Mouse (Mus musculus) frontal cortex, postnatal 25 days (tissue): ENCODE measurements around the gene Ttll11.

Source experiments
- DNase-seq, 2 experiments: peaks; one replicate each; pipeline ENCODE4 v3.0.0; 2022; ENCODE audit warnings: low spot score in 2 of 2

The Ttll11 gene

DNA sequence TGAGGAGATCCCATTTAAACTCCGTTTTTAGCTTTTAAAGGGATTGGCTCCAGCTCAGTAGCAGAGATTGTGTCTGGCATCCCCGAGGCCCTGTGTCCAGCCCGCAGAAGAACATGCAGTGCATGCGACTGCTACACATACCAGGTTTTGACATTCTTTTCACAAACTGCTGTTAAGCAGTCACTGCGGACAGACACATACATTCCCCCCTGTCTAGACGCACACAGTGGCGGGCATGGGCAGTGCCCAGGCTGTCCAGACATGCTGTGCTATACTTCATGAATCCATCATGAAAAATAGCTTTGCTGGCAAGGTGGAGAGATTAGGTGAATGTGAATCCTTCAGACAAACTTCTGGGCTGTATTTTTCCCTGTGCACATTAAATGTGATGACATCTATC lies 154.6 kb downstream of the Ttll11 start:
- DNase-seq = no peak

DNA sequence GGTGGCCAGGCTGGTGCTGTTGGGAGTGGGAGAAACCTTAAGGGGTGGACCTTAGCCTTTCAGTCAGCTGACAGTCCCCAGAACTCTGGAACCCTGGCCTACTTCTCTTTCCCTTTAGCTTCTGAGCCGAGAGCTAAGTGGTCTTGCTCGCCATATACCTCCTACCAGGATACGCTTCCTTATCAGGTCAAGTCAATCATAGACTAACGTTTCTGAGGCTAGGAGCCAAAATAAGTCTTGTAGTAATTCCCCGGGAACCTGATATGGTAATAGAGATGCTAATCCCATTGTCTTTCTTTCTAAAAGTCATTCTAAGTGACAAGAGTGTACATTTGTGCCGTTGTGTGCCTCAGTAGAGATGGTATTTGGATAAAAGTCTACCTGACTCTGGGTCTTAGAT lies 156.1 kb downstream of the Ttll11 start:
- DNase-seq = no peak

DNA sequence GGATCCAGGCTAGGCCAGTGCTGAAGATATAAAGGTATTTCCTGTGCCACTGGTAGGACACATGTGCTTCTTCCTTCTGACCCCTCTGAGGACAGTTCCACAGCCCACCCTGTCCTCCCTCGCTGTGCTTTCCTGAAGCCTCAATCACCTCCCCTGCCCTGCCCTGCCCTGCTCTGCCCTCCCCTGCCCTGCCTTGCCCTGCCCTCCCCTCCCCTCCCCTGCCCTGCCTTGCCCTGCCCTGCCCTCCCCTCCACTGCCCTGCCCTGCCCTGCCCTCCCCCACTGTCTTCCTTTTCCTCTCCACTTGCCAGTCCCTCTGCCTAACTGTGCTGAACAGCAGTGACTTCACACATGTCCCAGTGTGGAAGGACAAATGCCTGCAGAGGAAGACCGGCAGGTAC lies 160.8 kb downstream of the Ttll11 start:
- DNase-seq = no peak

DNA sequence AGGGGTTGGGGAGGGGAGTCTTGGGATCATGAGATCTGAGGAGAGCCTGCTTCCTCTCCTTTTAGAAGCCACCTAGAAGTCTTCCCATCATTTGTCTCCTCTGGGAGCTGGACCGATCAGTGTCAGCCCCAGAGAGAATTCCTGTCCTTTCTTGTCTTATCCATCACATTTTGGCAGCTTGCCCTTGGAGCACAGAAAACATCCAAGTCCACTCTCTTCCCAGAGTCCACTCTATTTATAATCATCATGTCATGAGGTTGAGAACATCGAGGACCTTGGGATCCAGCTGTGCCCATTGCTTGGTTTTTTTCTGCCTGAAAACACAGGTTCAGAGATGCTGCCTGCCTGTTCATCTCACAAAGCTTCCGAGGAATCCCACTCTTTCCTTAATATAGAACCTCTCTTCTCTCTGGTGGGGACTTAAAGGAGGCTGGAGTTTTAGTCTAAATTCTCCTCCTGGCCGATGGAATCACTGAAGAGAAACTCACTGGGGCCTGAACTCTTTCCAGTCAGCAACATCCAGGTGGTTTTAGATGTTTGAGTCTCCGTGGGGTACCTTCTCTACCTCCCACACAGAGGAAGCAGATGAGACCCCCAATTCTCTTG lies 163.6 kb downstream of the Ttll11 start:
- no peak for DNase-seq

DNA sequence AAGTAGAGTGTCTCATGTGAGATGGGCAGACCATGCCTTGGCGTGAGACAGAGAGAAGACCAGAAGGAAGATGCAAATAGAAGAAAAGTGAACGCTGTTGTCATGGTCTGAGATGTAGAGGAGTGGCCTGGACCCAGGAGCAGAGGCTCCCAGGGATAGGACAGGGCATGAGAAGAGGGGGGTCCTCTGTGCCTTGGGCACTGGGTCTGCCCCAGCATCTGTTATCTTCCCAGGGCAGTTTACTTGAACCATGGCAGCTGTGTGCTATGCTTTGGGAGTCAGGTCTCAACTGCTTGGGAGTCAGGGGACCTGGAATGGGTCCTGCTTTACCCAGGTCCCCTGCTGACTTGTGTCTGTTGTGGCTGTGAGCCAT lies 167.2 kb downstream of the Ttll11 start:
- no peak for DNase-seq

DNA sequence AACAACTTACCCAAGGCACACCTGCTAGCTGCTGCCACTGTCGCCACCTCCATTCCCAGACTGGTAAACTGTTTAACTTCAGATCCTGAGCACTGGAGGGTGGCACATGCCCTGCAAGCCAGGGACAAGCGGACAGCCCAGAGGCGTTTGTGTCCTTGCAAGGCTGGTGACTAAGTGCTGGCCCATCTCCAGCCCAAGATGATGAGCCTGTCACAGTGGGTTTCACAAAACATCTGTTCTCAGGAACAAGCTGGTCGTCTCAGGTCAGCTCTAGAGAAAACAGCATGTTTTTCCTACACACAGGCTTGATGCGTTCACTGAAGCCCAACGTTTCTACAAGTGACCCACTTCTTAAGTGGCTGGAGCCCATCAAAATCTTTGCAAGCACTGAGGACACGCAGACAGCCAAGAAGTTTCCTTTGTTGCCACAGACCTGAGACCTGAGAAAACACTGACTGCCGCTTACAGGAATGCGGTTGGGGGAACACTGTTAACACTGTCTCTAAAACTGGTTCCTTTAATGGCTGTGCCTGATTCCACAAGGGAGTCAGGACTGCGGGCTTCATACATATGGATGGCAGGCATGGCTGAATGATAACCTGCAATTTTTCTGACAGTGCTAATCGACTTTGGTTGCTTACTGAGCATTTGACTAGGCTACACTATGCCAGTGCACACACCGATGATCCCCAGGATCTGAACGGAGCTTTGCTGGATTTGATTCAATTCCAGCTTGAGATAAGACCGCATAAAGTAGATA lies 167.7 kb downstream of the Ttll11 start:
- no peak for DNase-seq

DNA sequence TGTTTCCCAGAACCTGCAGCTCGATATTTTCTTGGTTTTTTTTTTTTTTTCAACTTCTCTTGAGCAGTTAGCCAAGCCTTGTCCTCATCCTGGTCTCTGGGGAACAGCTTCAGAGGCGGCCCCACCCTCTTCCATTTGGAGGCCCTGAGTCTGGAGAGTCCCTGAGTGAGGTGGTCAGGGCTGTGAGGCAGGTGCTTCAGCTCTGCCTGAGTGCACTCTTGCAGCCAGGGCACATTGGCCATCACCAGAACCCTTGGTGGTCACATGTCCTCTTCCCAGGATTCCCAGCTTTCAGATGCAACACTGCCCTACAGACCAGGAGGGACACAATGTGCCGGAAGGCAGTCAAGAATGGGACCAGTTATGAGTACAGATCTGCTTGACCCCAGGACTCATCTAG lies 169.7 kb downstream of the Ttll11 start:
- no peak for DNase-seq

DNA sequence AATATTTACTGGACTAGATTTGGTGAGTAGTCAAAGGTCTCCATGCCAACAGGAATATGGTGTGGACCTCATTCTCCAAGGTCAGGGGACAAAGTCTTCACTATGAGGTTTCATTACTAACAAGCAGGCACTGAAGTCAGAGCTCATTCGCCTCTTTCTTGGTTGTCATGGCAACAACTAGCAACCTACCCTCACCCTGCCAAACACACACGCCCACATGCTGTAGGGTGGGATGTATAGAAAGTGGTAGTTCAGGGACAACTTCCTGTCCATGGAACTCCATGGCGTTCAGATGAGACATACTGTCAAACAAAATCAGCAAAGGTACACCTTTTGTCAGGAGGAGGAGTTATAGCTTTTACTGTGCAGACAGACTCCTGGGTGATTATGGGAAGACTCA lies 170.6 kb downstream of the Ttll11 start:
- DNase-seq = no peak

DNA sequence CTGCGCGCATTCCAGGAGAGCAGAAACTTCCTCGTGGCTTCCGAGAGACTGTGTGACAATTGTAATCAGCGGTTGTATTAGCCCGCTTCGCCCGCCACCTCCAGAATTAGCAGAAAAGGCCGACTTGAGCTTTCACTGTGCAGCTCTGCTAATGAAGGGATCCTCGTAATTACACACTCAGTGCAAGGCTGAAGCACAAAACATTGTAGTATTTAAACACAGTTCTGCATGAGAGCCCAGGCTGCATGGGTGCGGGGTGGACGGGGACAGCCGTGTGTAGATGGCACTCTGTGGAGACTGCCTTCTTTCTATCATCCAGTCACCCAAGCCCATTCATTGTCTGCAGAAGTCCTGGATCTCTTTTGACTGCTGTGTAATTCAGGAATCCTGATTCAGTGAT lies 173.8 kb downstream of the Ttll11 start:
- DNase-seq = no peak

DNA sequence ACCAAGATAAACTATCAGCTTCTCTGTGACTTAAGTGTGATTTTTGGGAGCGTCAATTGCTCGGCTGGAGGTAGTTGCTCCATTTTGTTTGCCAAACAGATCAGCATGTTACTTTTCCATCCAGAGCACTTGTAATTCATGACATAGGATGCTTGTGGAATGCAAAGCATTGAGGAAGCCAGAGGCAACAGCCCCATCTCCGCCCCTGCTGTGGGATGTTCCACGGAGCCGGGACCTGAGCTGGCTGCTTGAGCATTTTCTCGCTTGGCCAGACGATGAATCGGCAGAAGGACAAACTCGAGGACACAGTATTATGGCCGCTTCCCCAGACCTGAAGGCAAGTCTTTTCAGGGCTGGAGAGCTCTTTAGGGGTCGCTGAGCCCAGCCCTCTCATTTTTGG lies 176.6 kb downstream of the Ttll11 start:
- no peak for DNase-seq

DNA sequence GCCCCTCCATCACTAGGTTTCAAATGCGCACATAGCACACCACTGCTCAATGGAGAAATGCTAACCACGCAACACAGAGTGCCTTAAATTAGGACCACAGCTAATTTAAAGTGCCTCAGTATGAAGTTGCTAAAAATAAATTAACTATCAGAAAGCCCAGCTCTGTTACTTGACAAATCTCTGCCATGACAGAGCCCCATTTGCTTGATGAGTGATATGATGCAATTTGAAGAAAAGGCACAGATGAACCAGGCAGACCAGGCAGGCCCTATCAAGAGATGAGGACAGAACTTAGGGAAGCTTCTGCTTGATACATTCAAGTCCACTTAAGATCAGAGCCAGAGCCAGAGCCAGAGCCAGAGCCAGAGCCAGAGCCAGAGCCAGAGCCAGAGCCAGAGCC lies 178.0 kb downstream of the Ttll11 start:
- DNase-seq = no peak

DNA sequence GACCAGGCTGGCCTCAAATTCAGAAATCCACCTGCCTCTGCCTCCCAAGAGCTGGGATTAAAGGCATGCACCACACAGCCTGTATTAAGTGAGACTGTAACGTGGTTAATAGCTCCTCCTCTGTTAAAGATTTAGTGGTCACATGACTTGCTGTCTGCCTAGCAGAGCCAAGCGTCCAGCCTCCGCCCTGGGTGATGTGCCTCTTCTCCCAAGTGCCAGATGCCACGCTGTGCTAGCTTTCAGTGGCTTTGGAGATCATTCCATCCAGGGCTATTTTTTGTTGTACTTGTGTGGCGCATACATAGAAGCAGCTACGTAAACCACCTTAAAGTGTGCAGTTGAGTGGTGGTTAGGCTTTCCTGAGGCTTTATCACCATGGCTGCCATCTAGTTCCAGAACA lies 180.6 kb downstream of the Ttll11 start:
- DNase-seq = no peak

DNA sequence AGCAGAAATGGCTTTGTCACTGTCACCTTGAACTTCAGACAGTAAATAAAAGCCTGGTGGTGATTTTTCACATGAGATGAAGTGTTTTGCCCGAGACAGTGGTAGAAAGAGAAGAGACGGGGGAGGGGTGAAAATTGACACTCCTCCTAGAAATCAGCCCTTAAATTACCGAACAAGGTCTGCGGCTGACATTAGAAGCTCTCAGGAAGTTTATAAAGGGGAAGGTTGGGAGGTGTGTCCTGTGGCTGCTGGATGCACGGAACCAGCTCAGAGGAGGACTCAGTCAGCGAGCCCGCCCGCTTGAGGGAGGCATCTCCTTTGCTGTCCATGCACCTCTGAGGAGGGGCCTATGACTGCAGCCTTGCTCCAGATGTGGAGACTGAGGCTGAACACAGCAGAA lies 181.7 kb downstream of the Ttll11 start:
- no peak for DNase-seq

DNA sequence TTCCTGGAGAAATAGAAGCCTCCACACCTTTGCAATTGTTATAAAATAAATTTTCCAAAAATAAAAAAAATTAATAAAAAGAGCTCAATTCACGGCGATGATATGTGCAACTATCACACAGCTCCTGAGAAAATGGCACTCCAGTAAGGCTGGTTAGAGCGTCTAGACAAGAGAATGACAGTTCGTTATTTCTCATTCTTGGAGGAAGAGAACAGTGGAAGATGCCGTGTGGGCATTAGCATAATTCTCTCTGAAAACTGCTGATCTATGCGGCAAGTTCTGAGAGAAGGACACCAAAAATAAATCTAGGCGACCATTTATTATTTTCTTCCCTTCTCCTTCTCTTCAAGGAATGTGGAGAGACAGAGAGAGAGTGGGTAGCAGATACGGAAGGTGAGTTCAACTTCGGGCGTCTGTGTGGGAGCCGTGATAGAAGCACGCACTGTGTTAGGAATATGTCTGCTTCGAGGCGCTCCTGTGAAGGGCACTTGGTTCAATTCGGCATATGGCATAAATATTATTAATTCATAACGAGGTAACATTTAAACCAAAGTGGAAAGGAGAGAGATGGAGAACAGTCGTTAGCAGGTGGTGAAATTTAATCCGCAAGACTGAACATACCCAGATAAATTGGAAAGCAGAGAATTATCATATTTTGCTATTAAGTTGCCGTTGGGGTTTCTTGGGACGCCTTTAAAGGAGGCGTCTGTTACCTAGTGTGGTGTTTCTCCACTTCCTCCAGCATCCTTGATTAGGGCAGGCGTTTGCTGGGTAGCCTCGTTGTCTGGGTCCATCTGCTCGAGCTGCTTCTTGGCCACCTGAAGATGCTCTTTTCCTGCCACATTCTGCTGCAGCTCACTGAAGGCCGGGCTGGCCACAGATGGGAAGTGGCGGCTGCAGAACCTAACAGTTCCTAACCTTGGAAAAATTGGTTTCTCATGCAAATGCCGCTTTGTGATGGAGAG lies 190.1 kb downstream of the Ttll11 start:
- DNase-seq = no peak

DNA sequence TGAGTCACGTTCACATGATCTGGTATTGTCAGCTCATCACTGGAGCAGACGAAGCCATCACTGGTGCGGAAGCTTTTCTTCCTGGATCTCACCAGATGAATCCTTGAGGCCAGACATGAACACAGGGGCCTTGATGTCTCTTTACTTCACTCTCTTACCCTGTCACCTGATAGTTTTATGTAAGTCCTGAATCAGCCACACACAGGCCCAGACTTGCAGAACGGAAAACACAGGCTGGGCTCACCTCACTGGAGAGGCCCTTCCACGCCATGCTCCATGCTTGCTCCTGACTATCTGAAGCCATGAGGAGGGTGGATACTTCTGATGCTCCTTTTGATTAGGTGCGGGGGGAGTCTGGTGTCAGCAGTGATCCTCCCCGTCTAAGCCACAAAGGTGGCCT lies 193.8 kb downstream of the Ttll11 start:
- DNase-seq = no peak

DNA sequence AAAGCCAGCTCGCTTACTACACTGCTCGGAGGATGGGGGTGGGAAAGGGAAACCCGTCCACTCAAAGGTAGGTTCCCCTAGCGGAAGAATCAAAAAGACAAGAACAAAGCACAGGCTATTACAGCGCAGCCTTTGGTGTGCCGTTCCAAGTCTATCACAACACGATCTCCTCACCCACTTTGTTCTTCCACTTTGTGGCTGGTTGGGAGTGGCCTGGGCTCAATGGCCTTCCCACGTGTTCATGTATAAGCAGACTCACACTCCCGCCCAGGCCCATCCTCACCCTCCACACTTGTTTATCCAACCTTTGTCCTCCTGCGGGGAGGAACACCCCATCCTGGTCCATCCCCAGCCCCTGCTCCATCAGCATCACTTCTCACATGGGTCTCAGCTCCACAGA lies 196.3 kb downstream of the Ttll11 start:
- no peak for DNase-seq

DNA sequence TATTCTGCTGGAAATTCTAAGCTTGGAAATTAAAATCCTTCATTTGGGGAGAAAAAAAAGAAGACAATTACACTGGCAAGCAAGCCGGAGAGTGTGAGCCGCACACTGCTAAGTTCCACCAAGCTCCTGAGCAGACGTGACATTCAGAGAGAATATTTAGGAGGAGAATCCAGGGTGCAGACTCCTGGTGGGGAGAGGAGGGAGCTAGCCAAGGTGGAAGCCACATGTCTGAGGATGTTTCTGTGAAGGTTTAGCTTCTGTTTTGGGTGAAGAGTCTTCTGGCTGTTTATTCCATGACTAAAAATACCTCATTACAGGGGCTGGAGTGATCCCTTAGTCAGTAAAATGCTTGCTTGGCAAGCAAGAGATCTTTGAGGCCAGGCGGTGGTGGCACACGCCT lies 200.4 kb downstream of the Ttll11 start:
- DNase-seq = no peak

DNA sequence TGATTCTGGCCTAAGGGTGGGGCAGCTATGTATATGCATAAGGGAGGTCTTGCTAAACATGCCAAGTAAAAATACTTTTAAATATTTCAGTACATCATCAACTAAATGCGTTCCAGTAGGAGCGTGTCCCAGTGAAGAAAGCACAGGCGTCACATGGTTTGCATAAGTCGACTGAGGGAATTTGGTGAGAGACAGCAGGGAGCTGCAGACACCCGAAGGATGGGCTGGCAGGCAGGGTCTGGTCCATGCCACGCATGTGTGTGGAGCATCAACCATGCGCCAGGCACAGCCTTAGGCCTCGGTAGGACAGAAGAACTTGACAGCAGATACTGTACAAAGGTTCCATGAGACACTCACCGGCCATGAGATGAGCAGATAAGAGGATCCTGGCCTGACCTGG lies 202.8 kb downstream of the Ttll11 start:
- DNase-seq = no peak

DNA sequence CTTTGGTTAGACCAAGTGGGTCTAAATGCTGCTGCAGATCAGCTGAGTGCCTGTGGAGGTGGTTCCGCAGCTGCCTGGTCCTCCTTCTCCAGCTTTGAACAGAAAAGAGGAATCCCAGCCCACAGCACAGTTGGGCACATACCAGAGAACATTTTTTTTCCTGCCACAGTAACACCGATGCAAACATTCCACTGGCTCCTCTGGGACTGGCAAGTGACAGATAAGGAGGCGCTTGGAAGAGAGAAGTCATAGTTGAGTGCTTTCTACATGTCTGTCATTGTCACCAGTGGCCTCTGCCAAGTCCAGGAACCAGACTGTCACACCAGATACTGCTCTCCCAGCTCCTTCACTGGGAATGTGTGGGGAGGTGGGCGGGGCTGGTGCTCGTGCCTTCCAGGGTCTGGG lies 204.1 kb downstream of the Ttll11 start:
- no peak for DNase-seq

DNA sequence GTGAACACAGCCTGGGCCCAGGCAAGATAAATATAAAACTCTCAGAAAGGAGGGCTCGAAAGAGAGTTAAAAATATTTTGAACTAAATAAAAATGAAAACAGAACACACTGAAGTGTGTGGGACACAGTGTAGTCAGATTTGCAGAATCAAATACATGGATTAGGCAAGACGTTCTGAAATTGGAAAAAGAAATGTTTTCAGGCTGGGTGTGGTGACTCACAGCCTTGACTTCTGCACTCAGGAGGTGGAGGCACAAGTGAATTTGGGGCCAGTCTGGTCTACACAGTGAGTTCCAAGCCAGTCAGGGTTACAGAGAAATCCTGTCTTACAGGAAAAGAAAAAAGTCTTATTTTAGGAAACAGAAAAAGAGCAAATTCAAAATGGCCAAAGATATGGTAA lies 209.2 kb downstream of the Ttll11 start:
- no peak for DNase-seq

DNA sequence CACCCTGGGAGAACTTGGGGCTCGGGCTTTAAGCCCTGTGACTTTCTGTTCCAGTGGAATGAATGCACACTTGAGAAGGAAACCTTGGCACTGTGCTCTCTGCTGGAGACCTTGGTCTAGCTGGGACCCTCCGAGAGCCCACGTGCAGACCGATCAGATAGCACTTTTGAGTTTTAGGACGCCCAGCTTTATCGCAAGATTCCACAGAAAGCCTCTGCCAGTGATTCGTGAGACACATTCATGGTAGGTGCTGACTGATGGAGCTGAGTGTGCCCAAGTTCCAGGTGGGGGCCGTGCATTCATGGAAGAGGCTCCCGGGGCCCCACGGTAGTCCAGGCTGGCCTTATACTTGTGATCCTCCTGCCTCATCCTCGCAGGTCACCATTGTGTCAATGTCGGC lies 210.3 kb downstream of the Ttll11 start:
- no peak for DNase-seq

DNA sequence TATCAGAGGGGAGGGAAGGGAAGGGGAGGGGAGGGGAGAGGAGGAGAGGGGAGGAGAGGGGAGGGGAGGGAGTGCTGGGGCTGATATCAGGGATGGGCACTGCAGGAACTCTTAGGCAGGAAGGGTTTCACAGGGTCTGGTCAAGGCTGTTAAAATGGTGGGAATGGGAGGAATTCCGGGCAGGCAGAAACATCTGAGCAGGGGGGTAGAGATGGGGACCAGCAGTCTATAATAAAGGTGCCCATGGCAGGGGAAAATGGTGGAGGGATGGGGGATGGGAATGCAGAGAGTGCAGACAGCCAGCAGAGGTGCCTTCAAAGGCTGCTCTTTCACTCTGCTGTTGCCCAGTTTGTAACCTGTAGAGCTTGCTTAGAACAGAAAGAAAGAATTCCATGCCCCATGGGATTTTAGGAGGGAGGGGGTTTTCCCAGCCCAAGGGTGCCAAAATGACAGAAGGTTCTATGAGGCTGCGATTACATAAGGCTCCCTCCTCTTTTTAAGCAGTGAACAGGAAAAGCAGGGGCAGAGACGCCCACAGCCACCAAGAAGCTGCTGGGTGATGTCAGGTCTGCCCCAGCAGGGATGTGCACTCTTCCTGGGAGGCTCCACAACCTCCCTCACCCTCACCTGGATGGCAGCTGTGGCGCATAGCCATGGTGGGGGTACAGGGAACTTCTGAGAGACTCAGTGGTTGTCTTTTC lies 211.0 kb downstream of the Ttll11 start:
- DNase-seq = peak in 1 of 2 experiments; percentile 39
